Mouse (Mus musculus): ENCODE measurements at regions not wholly inside any gene's neighbourhood (a gene's known extent, or its start where the extent isn't known, plus 50 kb on each side); places are given as distances from the start of the nearest gene placed in this dataset.

GRCm38 (mm10) chr9:96419151-96419550 lies 54.9 kb upstream of the Atp1b3 start:
- peak; percentile 65 for DNase-seq

- no peak for DNase-seq
These were observed 51.8 kb upstream of the Atp1b3 start for GRCm38 (mm10) chr9:96415873-96416570.

Measured in adrenal gland, postnatal 14 days (tissue).